Mouse (Mus musculus) stomach, postnatal 0 days (tissue): ENCODE measurements around the gene Ccdc160. TPM values are rescaled to one million over a fixed set of nuclear protein-coding genes. Genes with fewer than 3 reads are reported as not detected.

Experiments used
- ATAC-seq: fragments of 200-750 bp; cut with Nextera tagmentation; 2 replicates; pipeline ENCODE4 v1.8.0; 2017; ENCODE audit not compliant: low FRiP score, low TSS enrichment
- DNase-seq: peaks from one replicate; pipeline ENCODE4 v3.0.0-alpha.2; 2016; ENCODE audit warnings: low spot score
- H3K27ac ChIP-seq: fragments of 300-500 bp; sonication (generic); replicated peaks from 2 replicates; pipeline ENCODE4 v1.5.1; 2014; ENCODE audit warnings: mild to moderate bottlenecking, control low read depth
- H3K27me3 ChIP-seq: fragments of 300-500 bp; sonication (generic); 2 replicates; pipeline ENCODE4 v1.6.1; 2014; ENCODE audit warnings: low read length; ENCODE audit not compliant: control insufficient read depth, insufficient read depth
- H3K36me3 ChIP-seq: fragments of 300-500 bp; sonication (generic); 2 replicates; pipeline ENCODE4 v1.6.1; 2014; ENCODE audit warnings: low read length, mixed read lengths; ENCODE audit not compliant: control insufficient read depth, insufficient read depth
- H3K4me1 ChIP-seq: fragments of 300-500 bp; sonication (generic); replicated peaks from 2 replicates; pipeline ENCODE4 v1.6.1; 2014; ENCODE audit warnings: antibody characterized with exemption; ENCODE audit not compliant: control insufficient read depth, insufficient read depth
- H3K4me2 ChIP-seq: fragments of 300-500 bp; sonication (generic); replicated peaks from 2 replicates; pipeline ENCODE4 v1.6.1; 2014; ENCODE audit warnings: low read depth, mild to moderate bottlenecking, control low read depth, moderate library complexity
- H3K4me3 ChIP-seq: fragments of 300-500 bp; sonication (generic); 2 replicates; pipeline ENCODE4 v1.5.1; 2014; ENCODE audit warnings: low read depth, low read length, control low read depth
- H3K9ac ChIP-seq: fragments of 300-500 bp; sonication (generic); 2 replicates; pipeline ENCODE4 v1.6.1; 2014; ENCODE audit warnings: mild to moderate bottlenecking, low read length, control low read depth, mixed read lengths
- H3K9me3 ChIP-seq: fragments of 300-500 bp; sonication (generic); 2 replicates; pipeline ENCODE4 v1.6.1; 2016; ENCODE audit warnings: low read length; ENCODE audit not compliant: control insufficient read depth
- CTCF ChIP-seq: IDR thresholded peaks from 2 replicates; pipeline ENCODE4 v1.5.1; 2016; ENCODE audit warnings: antibody characterized with exemption, low read depth, mild to moderate bottlenecking, moderate library complexity
- EP300 ChIP-seq: optimal IDR thresholded peaks from 2 replicates; pipeline ENCODE3; 2016; ENCODE audit warnings: antibody characterized with exemption
- WGBS: fragments of 180-500 bp; shearing (Covaris S2); extraction: QIAGEN DNeasy Blood & Tissue Kit; methylation state at CpG from one replicate; pipeline ENCODE4 v1.1.7; 2014; 5-methylcytosine and 5-hydroxymethylcytosine counted together
- polyA plus RNA-seq: library from polyadenylated mRNA; unstranded; fragments of >200 nt; fragmentation: Nextera tagmentation; extraction: Ambion mirVana; gene quantifications from 2 replicates; pipeline ENCODE4 v1.2.1, GENCODE M21; 2015

Ccdc160 gene
- polyA plus RNA-seq, 1 experiment from 2014 or later, result 0.25 TPM

DNA sequence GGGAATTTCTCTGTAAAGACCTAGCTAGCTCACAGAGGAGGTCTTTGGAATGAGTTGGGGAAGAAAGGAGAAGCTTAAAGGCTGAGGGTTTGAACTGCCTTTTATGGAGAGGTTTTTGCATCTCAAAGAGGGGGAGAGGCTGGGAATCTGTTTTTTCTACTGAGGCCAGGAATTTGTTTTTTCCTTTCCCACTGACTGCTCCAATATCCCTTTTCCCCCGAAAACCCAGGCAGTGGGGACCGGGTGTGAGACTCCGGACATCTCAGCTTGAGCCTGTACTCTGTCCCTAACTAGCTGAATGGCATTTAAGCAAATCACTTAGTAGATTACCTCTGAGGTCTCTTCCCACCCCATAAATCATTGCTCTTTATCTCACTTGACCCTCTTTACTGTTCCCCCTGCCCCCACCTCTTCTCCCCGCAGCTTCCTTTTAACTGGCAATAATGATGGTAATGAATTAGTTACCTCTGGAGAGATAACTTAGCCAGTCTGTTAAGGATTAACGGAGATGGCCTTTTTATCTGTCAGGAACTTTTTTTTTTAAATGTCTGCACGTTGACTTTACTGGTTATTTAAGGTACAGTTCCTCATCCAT is 37.4 kb upstream of the Ccdc160 start:
- H3K4me3 ChIP-seq, result no peak overlapping the region
- H3K36me3 ChIP-seq, result no peaks in the 10 kb centered on the region
- no peak overlapping the region for H3K27ac ChIP-seq
- no peaks in the 10 kb centered on the region for H3K27me3 ChIP-seq
- no peak overlapping the region for H3K9ac ChIP-seq
- WGBS, result 34% methylated on average over 6 of the region's 6 CpGs
- H3K4me1 ChIP-seq, result no peaks in the 10 kb centered on the region
- DNase-seq (no peak), ATAC-seq (no peak)
- TF ChIP-seq EP300, result no peak
- TF ChIP-seq CTCF, result no peak
- H3K4me2 ChIP-seq, result no peak overlapping the region
- H3K9me3 ChIP-seq, result no peaks in the 10 kb centered on the region

DNA sequence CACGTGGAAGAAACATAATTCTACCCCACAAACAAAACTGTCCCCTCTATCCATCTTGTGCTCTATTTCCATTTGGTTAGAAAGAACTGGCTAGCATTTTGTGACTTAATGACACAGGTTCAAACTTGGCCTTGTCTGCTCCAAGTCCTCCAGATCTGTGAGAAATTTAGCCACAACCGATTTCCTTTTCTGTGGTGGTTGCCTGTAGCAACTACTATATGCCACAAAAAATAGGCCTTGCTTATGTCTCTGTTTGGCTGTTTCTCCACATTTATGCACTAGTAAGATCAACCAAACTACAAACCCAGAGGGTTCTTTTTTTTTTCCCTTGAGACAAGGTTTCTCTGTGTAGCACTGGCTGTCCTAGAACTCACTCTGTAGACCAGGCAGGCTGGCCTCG is 33.8 kb upstream of the Ccdc160 start:
- H3K9ac ChIP-seq, result no peak overlapping the region
- no peak overlapping the region for H3K4me2 ChIP-seq
- H3K36me3 ChIP-seq, result no peaks in the 10 kb centered on the region
- DNase-seq (no peak), ATAC-seq (no peak)
- H3K27ac ChIP-seq, result no peak overlapping the region
- no peak for TF ChIP-seq CTCF
- no peak for TF ChIP-seq EP300
- 85% methylated on average over 3 of the region's 3 CpGs for WGBS
- no peaks in the 10 kb centered on the region for H3K9me3 ChIP-seq
- no peaks in the 10 kb centered on the region for H3K4me1 ChIP-seq
- no peaks in the 10 kb centered on the region for H3K27me3 ChIP-seq
- H3K4me3 ChIP-seq, result no peak overlapping the region

DNA sequence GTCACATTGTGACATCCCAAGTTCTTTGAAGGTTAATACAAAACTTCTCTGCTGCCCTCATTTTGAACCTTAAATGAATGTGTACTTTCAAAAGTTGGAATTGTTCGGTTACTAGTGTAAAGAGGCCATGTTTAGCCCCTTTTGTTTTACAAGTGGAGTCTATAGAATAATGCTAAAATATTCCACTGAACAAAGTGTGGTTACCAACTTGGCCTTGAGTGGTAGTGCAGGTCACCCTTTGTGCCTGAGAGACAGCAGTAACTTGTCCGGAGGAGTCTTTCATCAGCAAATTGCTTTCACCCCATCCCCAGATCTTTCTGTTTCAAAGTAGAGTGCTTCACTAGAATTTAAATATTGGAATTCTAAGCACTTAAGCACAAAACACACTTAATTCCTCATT is 31.8 kb upstream of the Ccdc160 start:
- no peaks in the 10 kb centered on the region for H3K36me3 ChIP-seq
- no peak for DNase-seq
- H3K4me2 ChIP-seq, result no peak overlapping the region
- no peak for ATAC-seq
- no peak overlapping the region for H3K9ac ChIP-seq
- no peaks in the 10 kb centered on the region for H3K27me3 ChIP-seq
- H3K4me1 ChIP-seq, result no peaks in the 10 kb centered on the region
- 78% methylated on average over 2 of the region's 2 CpGs for WGBS
- TF ChIP-seq EP300, result no peak
- no peaks in the 10 kb centered on the region for H3K9me3 ChIP-seq
- H3K4me3 ChIP-seq, result no peak overlapping the region
- no peak overlapping the region for H3K27ac ChIP-seq

DNA sequence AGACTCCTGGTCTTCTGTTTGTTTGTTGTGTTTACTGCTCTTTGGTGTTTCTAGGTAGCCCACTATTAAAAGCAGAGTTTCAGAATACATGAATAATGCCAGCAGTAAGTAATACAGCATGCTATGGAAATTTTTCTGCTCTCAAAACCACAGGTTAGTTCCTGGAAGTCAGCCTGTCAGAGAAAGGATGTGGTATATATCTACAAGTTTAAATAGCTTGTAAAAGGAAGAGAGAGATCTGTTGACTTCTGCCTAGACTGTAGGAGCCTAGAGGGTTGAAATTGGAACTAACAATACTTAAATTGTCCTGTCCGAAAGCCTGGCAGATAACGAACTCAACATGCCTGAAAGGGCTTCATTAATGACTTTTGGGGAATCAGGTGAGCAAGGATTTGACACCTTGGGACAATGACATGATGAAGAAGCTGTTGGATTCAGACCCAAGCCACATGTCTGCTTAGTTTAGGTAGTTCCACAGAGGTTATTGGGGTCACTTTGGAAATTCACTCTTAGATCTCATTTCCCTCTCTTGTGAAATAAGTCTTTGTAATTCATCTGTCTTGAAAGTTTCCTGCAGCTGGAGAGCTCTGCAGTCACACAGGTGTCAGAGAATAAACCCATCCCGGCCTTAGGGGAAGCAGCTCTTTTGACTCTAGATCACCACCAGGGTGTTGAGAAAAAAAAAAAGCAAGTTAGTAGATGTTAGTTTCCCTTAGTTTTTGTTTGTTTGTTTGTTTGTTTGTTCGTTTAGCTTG is 30.6 kb upstream of the Ccdc160 start:
- H3K4me1 ChIP-seq, result no peaks in the 10 kb centered on the region
- H3K27me3 ChIP-seq, result no peaks in the 10 kb centered on the region
- H3K9me3 ChIP-seq, result no peaks in the 10 kb centered on the region
- WGBS, result 49% methylated on average over 4 of the region's 4 CpGs
- no peaks in the 10 kb centered on the region for H3K36me3 ChIP-seq
- no peak for ATAC-seq
- no peak overlapping the region for H3K27ac ChIP-seq
- H3K4me3 ChIP-seq, result no peak overlapping the region
- TF ChIP-seq CTCF (no peak), EP300 (no peak)
- DNase-seq, result no peak
- H3K9ac ChIP-seq, result no peak overlapping the region
- no peak overlapping the region for H3K4me2 ChIP-seq

DNA sequence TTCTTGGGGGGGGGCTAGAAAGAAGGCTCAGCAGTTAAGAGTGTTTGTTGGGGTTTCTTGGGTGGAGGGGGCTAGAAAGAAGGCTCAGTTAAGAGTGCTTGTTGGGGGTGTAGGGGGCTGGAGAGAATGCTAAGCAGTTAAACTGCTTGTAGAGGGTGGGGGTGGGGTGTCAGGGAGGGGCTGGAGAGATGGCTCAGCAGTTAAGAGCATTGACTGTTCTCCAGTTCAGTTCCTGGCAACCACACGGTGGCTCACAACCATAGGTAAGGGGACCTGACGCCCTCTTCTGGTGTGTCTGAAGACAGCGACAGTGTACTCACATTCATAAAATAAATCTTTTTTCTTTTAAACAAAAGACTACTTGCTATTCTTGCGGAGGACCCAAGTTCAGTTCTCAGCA is 28.8 kb upstream of the Ccdc160 start:
- no peaks in the 10 kb centered on the region for H3K9me3 ChIP-seq
- TF ChIP-seq CTCF (no peak), EP300 (no peak)
- no peak overlapping the region for H3K27ac ChIP-seq
- no peak overlapping the region for H3K4me2 ChIP-seq
- H3K4me3 ChIP-seq, result no peak overlapping the region
- H3K36me3 ChIP-seq, result no peaks in the 10 kb centered on the region
- ATAC-seq (no peak), DNase-seq (no peak)
- WGBS, result 65% methylated on average over 4 of the region's 4 CpGs
- no peaks in the 10 kb centered on the region for H3K4me1 ChIP-seq
- H3K27me3 ChIP-seq, result no peaks in the 10 kb centered on the region
- no peak overlapping the region for H3K9ac ChIP-seq

DNA sequence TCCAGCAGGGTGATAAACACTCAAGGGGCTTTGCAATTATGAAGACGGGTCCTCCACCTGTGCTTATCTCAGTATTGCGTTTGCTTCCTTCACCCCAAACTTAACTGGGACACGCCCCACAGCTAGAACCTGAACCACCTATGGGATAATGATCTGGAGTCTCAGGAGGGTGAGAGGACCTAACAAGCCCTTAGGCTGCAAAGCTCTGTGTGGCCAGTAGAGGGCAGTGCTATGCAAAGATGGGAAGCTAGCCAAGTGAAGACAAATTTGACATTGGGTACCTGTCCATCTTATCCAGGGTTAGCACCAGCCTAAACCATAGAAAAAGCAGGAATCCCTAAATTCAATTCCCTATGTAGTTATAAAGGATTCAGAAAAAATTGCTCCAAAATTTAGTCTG is 15.0 kb upstream of the Ccdc160 start:
- Histone ChIP-seq H3K4me3 (no peak overlapping the region), H3K9me3 (no peaks in the 10 kb centered on the region), H3K9ac (no peak overlapping the region), H3K36me3 (no peaks in the 10 kb centered on the region), H3K4me1 (no peaks in the 10 kb centered on the region), H3K4me2 (no peak overlapping the region), H3K27ac (no peak overlapping the region), H3K27me3 (no peaks in the 10 kb centered on the region)
- peak; percentile 14 for DNase-seq
- ATAC-seq, result no peak
- TF ChIP-seq CTCF, result peak; percentile 72
- no peak for TF ChIP-seq EP300
- 35% methylated on average over 3 of the region's 3 CpGs for WGBS
